Mouse (Mus musculus) ES-Bruce4 (cell line): Measurements from ENCODE around the gene Vps33b. TPM values are rescaled to one million over a fixed set of nuclear protein-coding genes. Genes with fewer than 3 reads are reported as not detected.
A peak's percentile ranks its signal among the peaks of the same experiment; 100 is the strongest.

ENCODE experiments used
- H3K27ac ChIP-seq: 2 replicates; pipeline ENCODE4 v1.5.1; 2012; ENCODE audit warnings: low read length, inconsistent platforms; ENCODE audit not compliant: insufficient read depth
- H3K27me3 ChIP-seq: 2 replicates; pipeline ENCODE4 v1.6.1; 2012; ENCODE audit warnings: mild to moderate bottlenecking, low read length, inconsistent platforms; ENCODE audit not compliant: control insufficient read depth, poor library complexity, insufficient read depth, severe bottlenecking
- H3K36me3 ChIP-seq: 2 replicates; pipeline ENCODE4 v1.6.1; 2012; ENCODE audit warnings: inconsistent platforms, mild to moderate bottlenecking, low read length, moderate library complexity; ENCODE audit not compliant: control insufficient read depth, poor library complexity, insufficient read depth, severe bottlenecking
- H3K4me1 ChIP-seq: one replicate; pipeline ENCODE4 v1.8.1; 2011; ENCODE audit warnings: low read length; ENCODE audit not compliant: control insufficient read depth, insufficient read depth
- H3K4me3 ChIP-seq: 2 replicates; pipeline ENCODE4 v1.5.1; 2011; ENCODE audit warnings: low read depth, mild to moderate bottlenecking, low read length
- H3K9ac ChIP-seq: 2 replicates; pipeline ENCODE4 v1.6.1; 2012; ENCODE audit warnings: low read depth, mild to moderate bottlenecking, inconsistent platforms; ENCODE audit not compliant: poor library complexity, severe bottlenecking
- H3K9me3 ChIP-seq: replicated peaks from 2 replicates; pipeline ENCODE4 v1.6.1; 2012; ENCODE audit warnings: mild to moderate bottlenecking, low read length, inconsistent platforms; ENCODE audit not compliant: control insufficient read depth, poor library complexity, insufficient read depth, severe bottlenecking
- CTCF ChIP-seq: IDR thresholded peaks from one replicate; pipeline ENCODE4 v1.8.1; 2011; ENCODE audit warnings: low read depth, low read length
- EP300 ChIP-seq: IDR thresholded peaks from 2 replicates; pipeline ENCODE4 v1.6.1; 2011; ENCODE audit warnings: low read depth, low read length; ENCODE audit not compliant: insufficient read depth
- POLR2A ChIP-seq: IDR thresholded peaks from one replicate; pipeline ENCODE4 v1.8.1; 2011; ENCODE audit warnings: low read length; ENCODE audit not compliant: insufficient read depth
- polyA plus RNA-seq: library from polyadenylated mRNA; stranded (reverse); fragments of >200 nt; gene quantifications from 2 replicates; pipeline ENCODE4 v1.2.4, GENCODE M21; 2011; ENCODE audit warnings: low read depth; ENCODE audit not compliant: missing spikeins, insufficient read depth, insufficient read length

Gene Vps33b
- polyA plus RNA-seq, 1 experiment, result 16.2 TPM

- Histone ChIP-seq H3K9ac (peak within 1 kb of the TSS; percentile 67), H3K9me3 (no peaks in the 10 kb centered on the region), H3K4me3 (peak within 1 kb of the TSS; percentile 67), H3K27me3 (no peaks in the 10 kb centered on the region), H3K27ac (no peak within 1 kb of the TSS), H3K4me1 (peaks cover 2% of the 10 kb centered on the region), H3K36me3 (no peaks in the 10 kb centered on the region)
- peak; percentile 16 for TF ChIP-seq CTCF
- no peak for TF ChIP-seq EP300
Measured at GRCm38 (mm10) chr7:80246148-80246721, 23.2 kb upstream of the Vps33b start, which contains the start of gene Ttll13. Gene Ttll13 (plus strand): TSS chr7:80246376.

- peaks cover 2% of the 10 kb centered on the region for H3K4me1 ChIP-seq
- no peak overlapping the region for H3K4me3 ChIP-seq
- H3K36me3 ChIP-seq, result no peaks in the 10 kb centered on the region
- peak overlapping the region; percentile 67 for H3K9ac ChIP-seq
- H3K9me3 ChIP-seq, result no peaks in the 10 kb centered on the region
- TF ChIP-seq POLR2A (no peak), EP300 (no peak), CTCF (no peak)
- H3K27me3 ChIP-seq, result no peaks in the 10 kb centered on the region
- no peak overlapping the region for H3K27ac ChIP-seq
Measured at GRCm38 (mm10) chr7:80246859-80247258, 22.6 kb upstream of the Vps33b start.

DNA sequence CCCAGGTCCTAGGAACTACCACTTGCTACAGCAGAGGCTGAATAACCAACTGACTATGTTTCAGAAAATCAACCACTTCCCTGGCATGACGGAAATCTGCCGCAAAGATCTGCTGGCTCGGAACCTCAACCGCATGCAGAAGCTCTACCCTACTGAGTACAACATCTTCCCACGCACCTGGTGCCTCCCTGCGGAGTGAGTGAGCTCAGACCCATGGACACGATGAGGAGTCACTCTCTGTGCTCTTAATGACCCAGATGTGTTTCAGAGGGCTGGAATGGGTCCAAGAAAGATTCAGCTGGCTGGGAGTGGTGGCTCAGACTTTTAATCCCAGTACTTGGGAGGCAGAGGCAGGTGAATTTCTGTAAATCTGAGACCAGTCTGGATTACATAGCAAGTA is 17.0 kb upstream of the Vps33b start:
- Histone ChIP-seq H3K27ac (no peak overlapping the region), H3K36me3 (no peaks in the 10 kb centered on the region), H3K4me3 (no peak overlapping the region), H3K4me1 (peaks cover 2% of the 10 kb centered on the region), H3K9ac (no peak overlapping the region), H3K27me3 (no peaks in the 10 kb centered on the region), H3K9me3 (no peaks in the 10 kb centered on the region)
- TF ChIP-seq POLR2A (no peak), CTCF (no peak), EP300 (no peak)

DNA sequence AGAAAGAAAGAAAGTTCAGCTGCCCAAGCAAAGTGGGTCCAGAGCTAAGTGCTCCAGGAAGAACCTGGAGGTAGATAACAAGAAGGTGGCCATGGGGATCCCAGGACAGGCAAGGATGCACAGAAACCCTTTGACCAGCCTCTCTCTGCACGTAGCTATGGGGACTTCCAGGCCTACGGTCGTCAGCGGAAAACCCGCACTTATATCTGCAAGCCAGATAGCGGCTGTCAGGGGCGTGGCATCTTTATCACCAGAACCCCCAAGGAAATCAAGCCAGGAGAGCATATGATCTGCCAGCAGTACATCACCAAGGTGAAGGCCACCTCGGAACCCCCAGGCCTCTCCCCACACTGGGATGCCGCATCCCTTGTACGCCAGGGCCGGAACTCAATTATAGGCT is 16.6 kb upstream of the Vps33b start:
- H3K9me3 ChIP-seq, result no peaks in the 10 kb centered on the region
- H3K4me1 ChIP-seq, result peaks cover 2% of the 10 kb centered on the region
- H3K9ac ChIP-seq, result no peak overlapping the region
- H3K27me3 ChIP-seq, result no peaks in the 10 kb centered on the region
- H3K36me3 ChIP-seq, result no peaks in the 10 kb centered on the region
- H3K27ac ChIP-seq, result no peak overlapping the region
- TF ChIP-seq POLR2A, result no peak
- TF ChIP-seq CTCF, result no peak
- no peak for TF ChIP-seq EP300
- H3K4me3 ChIP-seq, result no peak overlapping the region

DNA sequence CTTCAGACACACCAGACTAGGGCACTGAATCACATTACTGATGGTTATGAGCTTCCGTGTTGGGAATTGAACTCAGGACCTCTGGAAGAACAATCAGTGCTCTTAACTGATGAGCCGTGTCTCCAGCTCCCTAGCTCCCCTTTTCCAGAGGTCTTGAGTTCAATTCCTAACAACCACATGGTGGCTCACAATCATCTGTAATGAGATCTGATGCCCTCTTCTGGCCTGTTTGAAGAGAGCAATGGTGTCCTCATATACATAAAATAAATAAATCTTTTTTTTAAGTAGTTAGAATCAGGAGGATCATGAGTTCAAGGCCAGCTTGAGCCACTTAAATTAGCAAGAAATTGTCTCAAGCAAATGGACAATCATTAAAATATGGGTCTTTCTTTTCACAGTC is 13.5 kb upstream of the Vps33b start:
- Histone ChIP-seq H3K27ac (no peak overlapping the region), H3K9ac (no peak overlapping the region), H3K27me3 (no peaks in the 10 kb centered on the region), H3K4me1 (peaks cover 2% of the 10 kb centered on the region), H3K4me3 (no peak overlapping the region), H3K36me3 (no peaks in the 10 kb centered on the region), H3K9me3 (no peaks in the 10 kb centered on the region)
- TF ChIP-seq EP300 (no peak), CTCF (no peak), POLR2A (no peak)

DNA sequence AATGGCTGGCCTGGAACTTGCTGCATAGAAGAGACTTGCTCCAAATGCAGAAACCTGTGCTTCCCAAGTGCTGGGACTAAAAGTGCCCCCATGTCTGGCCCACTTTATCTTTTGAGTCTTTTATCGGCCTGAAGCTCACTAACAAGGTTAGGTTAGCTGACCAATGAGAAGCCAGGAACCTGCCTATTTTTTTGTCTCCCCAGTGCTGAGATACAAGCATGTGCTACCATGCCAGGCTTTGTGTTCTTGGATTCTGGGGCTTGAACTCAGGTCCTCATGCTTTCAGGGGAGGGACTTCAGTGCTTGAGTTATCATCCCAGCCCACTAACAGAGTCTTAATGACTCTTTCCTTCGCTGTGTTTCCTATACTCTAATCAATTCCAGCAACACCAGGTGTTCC is 11.7 kb upstream of the Vps33b start:
- TF ChIP-seq CTCF (no peak), EP300 (no peak), POLR2A (no peak)
- H3K27ac ChIP-seq, result no peak overlapping the region

More for the DNA sequence above, 11.7 kb upstream of the Vps33b start:
- H3K9ac ChIP-seq, result peak overlapping the region; percentile 5; the same call in 1 of the 2 replicates
- H3K36me3 ChIP-seq, result no peaks in the 10 kb centered on the region
- H3K4me1 ChIP-seq, result peaks cover 2% of the 10 kb centered on the region
- H3K4me3 ChIP-seq, result no peak overlapping the region
- no peaks in the 10 kb centered on the region for H3K9me3 ChIP-seq
- no peaks in the 10 kb centered on the region for H3K27me3 ChIP-seq
